Mouse (Mus musculus): ENCODE measurements around the gene Gm11733.

Gm11733 gene

DNA sequence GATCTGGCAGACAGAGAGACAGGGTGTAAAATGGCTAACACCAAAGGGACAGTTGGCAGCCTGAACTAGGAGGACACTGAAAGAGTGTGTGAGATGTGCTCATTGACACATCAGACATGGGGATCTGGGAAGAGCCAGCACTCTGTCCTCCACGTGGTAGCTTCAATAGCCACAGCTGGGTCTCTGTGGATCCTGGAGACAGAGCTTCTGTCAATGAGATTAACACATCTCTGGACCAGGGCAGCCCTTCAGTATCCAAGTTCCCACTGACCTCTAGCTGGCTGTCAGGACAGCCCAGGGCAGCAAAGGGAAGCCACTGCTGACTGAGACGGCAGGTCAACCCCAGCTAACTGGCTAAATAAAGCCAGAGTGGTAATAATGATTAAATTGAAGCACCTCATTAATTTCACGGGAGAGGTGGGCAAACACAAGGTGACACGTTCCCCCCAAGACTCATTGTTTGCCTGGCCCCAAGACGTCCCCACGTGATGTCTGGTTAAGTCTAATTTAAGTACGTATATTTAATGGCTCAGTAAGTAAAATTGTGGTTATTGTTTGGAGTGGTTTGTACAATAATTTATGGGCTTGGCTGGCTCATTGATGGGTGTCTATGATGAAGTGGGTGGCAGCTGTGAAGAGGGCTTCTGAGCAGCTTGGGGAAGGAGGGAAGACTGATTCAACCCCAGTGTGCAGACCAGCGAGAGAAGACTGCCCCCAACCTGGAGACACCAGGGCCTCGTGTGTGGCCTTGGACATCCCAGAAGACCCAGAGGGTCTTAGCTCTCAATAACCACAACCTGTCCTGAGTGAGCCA, 51.5 kb downstream of the Gm11733 start:
- in situ Hi-C loops (cut with MboI, MseI): no loop called here

DNA sequence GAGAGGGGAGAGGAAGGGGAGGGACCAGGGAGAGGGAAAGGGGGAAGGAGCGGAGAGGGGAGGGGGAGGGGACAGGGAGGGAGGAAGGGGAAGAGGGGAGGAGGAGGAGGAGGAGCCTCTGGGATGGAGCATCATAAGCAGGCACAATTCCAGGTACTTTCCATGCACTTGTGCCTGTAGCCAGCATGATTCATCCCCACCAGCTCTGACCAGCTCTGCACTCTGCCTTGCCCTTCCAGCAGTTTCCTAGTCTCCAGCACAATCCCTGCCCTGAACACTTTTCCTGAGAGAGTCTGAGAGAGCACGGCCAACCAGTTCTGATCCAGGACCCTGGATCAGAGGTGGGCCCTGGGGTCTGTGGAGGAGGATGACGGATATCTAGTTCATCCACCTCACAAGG, 52.4 kb downstream of the Gm11733 start:
- in situ Hi-C loops (cut with MboI, MseI): no loop called here
